Mouse (Mus musculus): ENCODE measurements at regions not wholly inside any gene's neighbourhood (a gene's known extent, or its start where the extent isn't known, plus 50 kb on each side); places are given as distances from the start of the nearest gene placed in this dataset.
"Not testable (repeated sequence)": the region's sequence is repeated elsewhere in the genome, so short reads cannot be mapped to it uniquely, and the experiment has no call there.

DNA sequence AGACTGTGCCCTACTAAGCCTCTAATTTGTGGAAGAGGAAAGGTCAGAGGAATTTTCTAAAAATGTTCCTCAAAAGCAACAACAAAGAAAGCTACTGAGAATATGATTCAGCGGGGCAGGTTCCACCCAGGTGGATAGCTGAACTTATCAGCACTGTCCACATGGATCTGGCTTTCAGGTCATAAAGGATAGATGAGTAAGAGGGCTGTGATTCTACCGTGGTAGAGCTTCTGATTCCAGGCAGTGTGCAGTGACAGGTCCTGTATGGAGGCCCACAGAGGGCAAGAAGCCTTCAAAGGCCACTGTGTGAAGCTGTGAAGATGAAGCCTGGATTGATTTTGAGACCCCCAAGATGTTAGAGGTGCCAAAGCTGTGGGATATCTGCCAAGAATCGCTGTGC, 51.8 kb downstream of the Teddm3 start:
- not testable (repeated sequence) for ATAC-seq (ENCODE audit: poor library complexity, severe bottlenecking)

GRCm38 (mm10) chr16:21100126-21100525, 53.7 kb downstream of the Teddm3 start:
- not testable (repeated sequence) for ATAC-seq (ENCODE audit: poor library complexity, severe bottlenecking)

GRCm38 (mm10) chr16:21074779-21075148, 79.0 kb downstream of the Teddm3 start:
- no peak for ATAC-seq (ENCODE audit: poor library complexity, severe bottlenecking)

DNA sequence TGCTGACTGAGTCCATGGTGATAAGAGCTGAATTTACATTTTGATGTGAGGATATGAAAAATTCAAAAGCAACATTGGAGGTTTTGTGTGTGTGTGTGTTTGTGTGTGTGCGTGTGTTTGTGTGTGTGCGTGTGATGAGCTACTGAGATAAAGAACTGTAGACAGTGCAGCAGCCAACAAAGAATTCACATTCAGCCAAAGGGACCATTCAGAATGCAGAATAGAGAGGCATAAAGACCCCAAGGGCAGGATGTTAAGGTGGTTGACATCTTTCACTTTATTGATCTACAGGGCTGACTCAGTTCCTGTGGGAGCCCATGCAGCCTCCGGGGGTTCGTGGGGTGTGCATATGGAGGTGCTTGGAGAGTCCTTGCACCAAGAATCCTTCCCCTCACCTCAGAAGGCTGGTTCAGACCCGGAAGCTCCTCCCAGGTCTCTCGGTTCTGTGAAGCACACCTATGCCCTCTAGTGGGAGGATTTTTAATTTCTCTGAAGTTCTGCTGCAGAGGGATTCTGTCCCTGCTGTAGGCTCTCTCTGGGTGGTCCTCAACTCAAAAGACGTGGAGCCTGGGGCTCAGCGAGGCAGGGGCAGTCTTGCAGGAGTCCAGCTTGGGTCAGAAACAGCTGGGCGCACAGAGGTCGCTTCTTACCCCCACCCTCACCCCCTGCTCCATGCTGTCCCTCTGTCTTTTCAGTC, 79.6 kb downstream of the Teddm3 start:
- peak; percentile 98 for ATAC-seq (ENCODE audit: poor library complexity, severe bottlenecking)

DNA sequence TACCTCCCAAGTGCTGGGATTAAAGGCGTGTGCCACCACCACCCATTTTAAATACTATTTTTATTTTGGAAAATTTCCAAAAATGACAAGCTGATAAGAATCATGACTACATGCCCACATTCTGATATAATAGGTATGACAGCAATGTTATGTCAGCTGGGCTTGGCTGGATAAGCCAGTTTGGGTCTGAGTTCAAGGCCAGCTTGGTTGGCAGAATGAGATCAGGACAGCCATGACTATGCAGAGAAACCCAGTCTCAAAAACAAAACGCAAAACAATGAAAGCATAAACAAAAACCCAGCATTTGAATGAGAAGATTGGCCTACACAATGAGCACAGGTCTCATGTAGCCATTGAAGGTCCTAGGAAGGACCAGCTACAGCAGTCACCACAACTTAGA, 93.6 kb downstream of the Teddm3 start:
- no peak for ATAC-seq (ENCODE audit: poor library complexity, severe bottlenecking)

DNA sequence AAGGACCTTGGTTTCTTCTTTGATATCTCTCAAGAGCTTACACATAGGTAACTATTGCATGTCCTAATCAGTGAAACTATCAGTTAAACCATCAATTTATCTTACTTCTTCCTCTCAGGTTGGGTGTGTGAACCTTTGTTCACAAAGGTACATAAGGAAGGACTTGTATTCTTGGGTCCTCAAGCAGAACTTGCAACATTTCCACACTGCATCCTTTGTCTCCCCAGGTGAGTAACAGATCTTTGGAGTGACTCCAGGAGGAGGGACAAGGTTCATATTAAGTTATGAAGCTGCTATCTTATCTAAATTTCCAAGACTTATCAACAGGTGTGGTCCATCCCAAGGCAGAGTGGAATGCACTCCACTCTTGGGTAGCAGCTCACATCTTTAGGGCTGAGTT, 99.0 kb downstream of the Teddm3 start:
- ATAC-seq (ENCODE audit: poor library complexity, severe bottlenecking), result no peak

DNA sequence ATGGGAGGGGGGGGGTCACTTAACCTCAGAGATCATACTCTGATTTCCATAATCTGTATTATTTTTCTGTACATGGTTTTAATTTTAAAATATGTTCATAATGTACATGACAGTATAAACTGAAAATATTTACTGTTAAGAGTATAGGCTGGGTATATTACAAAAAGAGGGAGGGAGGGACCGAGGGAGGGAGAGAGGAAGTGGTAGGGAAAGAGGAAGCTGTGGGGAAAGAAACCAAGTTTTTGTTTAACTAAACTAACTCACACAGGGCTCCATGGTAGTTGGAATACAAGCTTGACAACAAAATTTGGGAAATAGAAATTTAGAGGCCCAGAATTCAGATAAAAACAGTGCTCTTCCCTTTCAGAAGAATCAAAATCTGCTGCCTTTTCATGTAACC, 131.7 kb downstream of the Teddm3 start:
- peak; percentile 82 for ATAC-seq (ENCODE audit: poor library complexity, severe bottlenecking)

DNA sequence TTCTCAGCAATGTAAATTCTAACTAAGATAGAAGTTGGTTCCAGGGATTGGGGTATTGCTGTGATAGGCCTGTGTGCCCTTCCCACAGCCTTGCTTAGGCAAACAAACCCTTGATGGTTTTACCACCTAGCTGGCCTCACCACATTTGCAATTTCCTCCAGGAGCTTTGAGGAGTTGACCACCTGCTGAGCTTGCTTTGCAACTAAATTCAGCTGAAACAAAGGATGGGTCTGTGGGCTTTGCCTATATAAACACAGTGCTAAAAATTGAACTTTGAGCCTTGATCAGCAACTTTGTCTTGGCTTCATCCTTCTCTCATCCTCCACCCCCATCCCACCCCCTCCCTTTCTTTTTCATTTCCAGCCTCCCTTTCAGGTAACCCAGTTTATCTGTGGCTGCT, 148.9 kb downstream of the Teddm3 start:
- no peak for ATAC-seq (ENCODE audit: poor library complexity, severe bottlenecking)

GRCm38 (mm10) chr16:21001126-21001525, 152.7 kb downstream of the Teddm3 start:
- no peak for ATAC-seq (ENCODE audit: poor library complexity, severe bottlenecking)

GRCm38 (mm10) chr16:20990524-20990923, 163.3 kb downstream of the Teddm3 start:
- no peak for ATAC-seq (ENCODE audit: poor library complexity, severe bottlenecking)

DNA sequence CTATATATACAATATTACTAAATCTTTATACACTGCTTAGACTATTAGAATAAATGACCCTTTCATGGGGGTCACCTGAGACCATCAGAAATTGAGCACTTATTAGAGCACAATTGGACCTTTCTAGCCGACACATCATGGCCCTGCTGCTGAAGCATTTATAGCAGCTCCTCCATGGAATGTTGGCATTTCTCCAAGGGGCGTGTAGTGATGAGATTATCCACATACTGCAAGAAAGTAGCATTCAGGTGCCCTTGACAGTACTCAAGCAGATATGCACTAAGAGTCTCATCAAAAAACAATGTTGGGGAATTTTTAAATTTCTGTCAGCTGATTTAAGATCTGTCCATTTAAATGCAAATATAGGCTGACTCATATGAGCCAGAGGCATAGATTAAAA, 178.4 kb downstream of the Teddm3 start:
- no peak for ATAC-seq (ENCODE audit: poor library complexity, severe bottlenecking)

- ATAC-seq (ENCODE audit: poor library complexity, severe bottlenecking), result no peak
Observed at GRCm38 (mm10) chr16:20972442-20972841, 181.4 kb downstream of the Teddm3 start.

DNA sequence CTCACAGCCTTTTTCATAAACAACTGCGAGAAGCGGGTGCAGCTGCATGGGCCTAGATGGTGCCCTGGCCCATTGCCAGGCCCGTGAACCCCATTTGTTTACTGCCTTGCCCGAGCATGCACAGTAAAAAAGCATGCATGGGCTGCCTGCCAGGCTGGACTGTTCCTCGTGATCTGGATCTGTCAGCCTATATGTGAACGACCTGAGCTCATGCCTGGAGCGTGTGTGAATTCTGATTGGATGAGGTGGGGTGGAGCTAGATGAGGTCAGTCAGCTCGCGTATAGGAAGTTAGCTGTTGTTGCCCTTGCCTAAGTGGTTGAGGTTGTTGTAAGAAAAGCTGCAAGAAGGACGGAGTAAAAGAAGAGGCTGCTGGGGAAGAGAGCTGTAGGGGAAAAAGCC, 194.9 kb downstream of the Teddm3 start:
- no peak for ATAC-seq (ENCODE audit: poor library complexity, severe bottlenecking)

DNA sequence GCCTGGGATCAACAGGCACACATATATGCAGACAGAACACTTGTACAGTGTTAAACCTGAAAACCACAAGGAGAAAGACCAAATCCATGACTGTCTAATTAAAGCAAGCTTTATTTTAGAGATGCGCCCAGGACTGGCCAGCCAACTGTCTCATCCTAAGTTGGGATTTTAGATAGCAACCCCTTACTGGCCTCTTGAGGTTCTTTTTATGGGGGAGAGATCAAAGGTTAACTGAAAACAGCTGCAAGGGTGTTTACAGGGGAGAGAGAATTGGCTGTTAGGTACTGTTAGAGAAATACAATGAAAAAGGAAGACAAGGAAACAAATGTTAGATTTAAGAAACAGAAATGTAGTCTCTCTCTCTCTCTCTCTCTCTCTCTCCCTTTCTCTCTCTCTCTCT, 202.4 kb upstream of the Thpo start:
- no peak for ATAC-seq (ENCODE audit: poor library complexity, severe bottlenecking)

DNA sequence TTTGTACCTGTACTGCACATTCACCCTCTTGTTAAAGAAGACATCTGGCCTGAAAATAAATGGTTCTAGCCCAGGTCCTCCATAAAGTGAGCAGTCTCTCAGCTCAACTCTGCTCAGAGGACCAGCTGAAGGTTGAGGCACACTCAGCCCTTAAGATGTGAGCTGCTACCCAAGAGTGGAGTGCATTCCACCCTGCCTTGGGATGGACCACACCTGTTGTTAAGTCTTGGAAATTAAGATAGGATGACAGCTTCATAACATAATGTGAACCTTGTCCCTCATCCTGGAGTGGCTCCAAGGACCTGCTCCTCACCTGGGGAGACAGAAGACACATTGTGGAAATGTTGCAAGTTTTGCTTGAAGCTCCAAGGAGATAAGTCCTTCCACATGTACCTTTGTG, 200.5 kb upstream of the Thpo start:
- ATAC-seq (ENCODE audit: poor library complexity, severe bottlenecking), result not testable (repeated sequence)

DNA sequence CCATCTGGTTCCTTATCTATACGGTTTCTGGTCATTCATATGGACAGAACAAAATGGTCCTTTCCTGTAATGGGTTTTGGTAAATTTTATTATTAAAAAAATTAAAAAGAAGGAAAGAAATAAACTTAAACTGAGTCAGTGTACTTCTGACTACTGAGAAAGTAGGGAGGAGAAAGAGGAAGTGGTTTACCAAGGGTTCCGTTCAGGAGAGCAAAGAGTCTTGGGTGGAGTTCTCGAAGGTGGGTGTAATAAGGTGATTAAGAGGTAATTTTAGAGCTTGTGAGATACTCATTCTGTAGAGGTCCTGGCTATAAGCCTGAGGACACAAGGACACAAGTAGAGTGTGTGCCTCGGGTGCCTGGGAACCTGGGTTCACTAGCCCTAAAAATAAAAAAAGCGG, 195.7 kb upstream of the Thpo start:
- peak; percentile 69 for ATAC-seq (ENCODE audit: poor library complexity, severe bottlenecking)

- ATAC-seq (ENCODE audit: poor library complexity, severe bottlenecking), result peak; percentile 83
Observed at GRCm38 (mm10) chr16:20925776-20926175, 191.5 kb upstream of the Thpo start.

DNA sequence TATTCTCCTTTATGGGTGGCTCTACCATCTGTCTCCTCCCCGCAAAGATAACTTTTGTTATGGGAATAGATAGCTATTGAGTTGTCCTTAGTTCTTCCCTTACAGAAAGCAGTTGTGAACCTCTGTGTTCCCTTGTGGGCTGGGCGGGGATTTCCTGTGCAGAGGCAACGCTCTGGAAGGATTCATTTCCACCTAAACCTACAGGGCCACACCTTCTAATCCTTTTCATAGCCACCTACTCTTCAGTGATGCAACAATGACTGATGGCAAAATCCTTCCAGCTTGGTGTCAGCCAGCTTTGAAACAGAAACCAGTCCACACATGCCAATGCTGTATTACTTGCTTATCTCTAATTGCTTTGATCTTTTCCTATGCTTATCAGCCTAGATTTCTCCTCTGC, 176.6 kb upstream of the Thpo start:
- 0 out of 2 replicates have a peak, but pooled peaks have one; percentile 51 for ATAC-seq (ENCODE audit: poor library complexity, severe bottlenecking)

DNA sequence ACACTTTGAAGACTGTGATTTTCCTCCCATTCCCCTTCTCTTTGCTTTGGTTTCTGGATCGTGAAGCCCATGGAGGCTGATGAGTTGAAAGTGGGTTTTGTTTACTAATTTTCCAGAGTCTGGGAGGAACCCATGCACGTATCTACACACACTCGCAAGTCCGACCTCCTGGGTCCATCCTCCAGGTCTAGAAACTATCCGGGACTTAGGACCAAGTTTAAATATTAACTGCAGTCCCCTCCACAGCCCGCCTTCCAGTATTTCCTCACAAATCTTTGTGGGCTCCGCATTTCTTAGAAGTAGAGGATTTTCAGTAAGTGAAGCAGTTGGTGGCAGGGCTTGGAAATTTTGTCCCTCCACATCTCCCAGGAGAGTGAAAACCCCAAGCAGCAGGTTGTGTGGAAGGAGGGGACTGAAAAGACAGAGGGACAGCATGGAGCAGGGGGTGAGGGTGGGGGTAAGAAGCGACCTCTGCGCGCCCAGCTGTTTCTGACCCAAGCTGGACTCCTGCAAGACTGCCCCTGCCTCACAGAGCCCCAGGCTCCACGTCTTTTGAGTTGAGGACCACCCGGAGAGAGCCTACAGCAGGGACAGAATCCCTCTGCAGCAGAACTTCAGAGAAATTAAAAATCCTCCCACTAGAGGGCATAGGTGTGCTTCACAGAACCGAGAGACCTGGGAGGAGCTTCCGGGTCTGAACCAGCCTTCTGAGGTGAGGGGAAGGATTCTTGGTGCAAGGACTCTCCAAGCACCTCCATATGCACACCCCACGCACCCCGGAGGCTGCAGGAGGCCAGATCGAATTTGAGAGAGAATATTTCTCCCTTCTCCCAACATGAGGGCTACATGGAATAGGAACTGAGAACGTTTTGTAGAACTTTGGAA, 174.4 kb upstream of the Thpo start:
- ATAC-seq (ENCODE audit: poor library complexity, severe bottlenecking), result peak; percentile 99

DNA sequence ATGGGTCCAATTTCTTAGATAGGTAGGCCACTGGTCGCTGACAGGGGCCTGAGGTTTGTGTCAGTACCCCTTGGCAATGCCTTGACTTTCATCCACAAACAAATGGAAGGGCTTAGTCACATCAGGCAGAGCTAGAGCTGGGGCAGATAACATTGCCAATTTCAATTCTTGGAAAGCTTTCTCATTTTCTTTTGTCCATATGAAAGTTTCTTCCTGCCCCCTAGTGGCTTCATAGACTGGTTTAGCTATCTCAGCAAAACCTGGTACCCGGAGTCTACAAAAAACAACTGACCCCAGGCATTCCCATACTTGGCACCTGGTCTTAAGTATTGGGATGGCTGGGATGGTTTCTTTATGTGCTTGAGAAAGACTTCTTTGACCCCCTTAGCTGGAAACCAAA, 161.4 kb upstream of the Thpo start:
- no peak for ATAC-seq (ENCODE audit: poor library complexity, severe bottlenecking)

DNA sequence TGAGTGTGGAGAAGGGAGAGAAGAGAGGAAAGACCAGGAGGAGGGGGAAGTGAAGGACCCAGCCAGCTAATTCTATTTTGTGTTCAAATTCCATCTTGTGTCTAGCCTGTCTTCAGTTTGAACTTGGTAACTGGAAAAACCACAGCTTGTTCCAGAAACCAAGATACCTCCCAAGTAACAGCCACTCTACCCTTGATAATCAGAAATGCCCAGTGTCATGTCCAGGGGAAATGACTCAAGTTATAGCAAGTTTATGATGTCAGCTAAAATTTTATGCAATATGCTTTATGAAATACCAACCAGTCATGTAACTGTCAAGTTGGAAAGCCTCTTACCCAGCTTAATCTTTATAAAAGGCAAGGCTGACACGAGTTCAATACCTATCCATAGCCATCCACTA, 137.4 kb upstream of the Thpo start:
- no peak for ATAC-seq (ENCODE audit: poor library complexity, severe bottlenecking)

DNA sequence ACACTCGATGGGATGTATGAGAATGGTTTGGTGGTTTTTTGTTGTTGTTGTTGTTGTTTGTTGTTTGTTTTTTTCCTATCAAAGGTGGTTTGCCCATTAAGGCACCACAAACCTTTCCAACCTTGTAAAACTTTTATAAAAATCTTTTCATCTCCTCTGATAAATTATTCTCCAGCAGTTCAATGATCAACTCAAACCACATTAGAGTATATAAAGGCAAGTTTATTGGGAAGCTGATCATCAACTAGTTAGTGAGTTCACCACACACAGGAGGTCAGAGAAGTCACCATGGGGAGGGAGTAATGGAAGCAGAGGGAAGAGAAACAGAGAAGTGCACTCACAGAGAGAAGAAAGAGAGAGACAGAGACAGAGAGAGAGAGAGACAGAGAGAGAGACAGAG, 132.5 kb upstream of the Thpo start:
- no peak for ATAC-seq (ENCODE audit: poor library complexity, severe bottlenecking)
